Mouse (Mus musculus) v-Abl transformed pro-B cells (cell line): Measurements from ENCODE around the gene Msi2.

Source experiments
- in situ Hi-C, 2 experiments: fragments of 400-800 bp; cut with MboI; formaldehyde crosslinking; loops; one replicate each; pipeline ENCODE4 v1.15.1; 2025; ENCODE audit not compliant: unreplicated experiment in 2 of 2

The Msi2 gene

DNA sequence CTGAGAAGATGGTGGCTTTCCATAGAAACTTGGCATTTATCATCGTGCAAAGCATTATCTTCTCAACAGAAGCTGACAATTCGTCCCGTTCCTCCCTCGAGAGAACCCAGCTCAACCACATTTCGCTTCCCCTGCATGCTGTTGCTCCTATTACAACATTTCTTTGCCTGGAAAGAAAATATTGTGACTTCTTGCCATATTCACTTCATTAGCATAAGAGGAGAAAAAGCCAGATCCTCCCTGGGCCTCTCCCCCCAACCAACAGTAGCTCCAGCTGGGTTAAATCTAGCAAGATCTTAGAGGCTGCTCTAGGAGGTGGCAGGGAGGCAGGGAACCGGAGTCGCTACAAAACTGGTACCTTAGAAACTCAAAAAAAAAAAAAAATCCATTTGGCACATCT lies 141.2 kb downstream of the Msi2 start:
- in situ Hi-C loops = no loop called here

GRCm38 (mm10) chr11:88576233-88576998 lies 141.9 kb downstream of the Msi2 start:
- in situ Hi-C loops = no loop called here

GRCm38 (mm10) chr11:88574575-88575360 lies 143.5 kb downstream of the Msi2 start:
- in situ Hi-C loops = no loop called here

DNA sequence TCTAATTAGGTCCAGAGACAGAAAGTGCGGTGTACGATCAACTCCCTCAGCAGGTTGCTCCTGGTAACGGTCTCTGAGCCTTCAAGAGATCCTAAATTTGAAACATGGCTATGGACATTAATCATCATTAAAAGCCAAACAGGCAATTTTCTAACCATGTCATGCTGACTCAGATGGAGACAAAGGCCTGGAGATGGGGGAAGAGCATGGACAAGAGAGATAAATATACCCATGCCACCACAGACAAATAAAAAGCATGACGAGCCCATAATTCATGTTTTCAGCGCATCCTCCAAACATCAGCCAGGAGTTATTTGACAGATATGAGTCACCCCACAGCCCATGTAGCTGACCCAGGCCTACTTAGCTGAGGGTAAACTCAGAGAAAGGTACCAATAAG lies 145.3 kb downstream of the Msi2 start:
- in situ Hi-C loops = no loop called here

GRCm38 (mm10) chr11:88572461-88572860 lies 145.9 kb downstream of the Msi2 start:
- in situ Hi-C loops = no loop called here

DNA sequence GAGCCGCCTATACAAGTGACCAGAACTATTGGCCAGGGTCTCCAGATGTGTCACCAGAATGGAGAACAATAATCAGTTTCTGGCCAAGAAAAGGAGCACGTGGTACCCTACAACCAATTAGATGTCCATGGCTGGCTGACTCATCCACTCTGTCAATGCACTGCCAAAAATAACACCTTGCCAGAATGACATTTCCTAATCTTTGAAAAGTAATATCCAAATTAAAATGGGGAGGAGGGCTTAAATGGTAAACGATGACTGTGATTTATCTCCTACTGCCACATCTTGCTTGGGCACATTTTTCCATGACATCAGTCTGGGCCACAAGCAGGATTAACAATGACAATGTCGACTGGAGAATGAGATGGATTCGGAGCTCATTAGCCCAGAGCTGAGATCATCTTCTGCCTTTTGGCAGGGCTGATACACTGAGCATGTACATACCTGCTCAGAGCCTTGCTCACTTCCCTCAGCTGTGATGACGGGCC lies 147.6 kb downstream of the Msi2 start:
- in situ Hi-C loops = no loop called here

- in situ Hi-C loops = no loop called here
These were observed 151.4 kb downstream of the Msi2 start for GRCm38 (mm10) chr11:88566613-88567606.

DNA sequence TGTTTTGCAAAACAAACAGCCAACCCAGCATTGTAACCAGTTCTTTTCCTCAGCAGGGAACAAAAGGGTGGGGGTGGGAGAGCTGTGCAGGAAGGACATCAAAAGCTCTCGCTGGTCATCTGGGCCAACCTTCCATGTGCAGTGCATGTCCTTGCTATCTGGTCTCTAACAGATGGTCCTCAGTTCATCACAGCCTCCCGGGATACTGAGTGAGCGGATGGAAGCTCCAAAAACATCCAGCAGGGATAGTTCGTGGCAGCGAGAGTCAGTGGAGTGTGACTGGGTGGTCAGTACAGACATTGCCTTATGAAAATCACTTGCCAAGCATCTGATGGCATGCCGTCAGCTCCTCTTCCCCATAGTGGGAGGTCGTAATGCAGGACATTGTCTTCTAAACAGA lies 153.5 kb downstream of the Msi2 start:
- in situ Hi-C loops = no loop called here

DNA sequence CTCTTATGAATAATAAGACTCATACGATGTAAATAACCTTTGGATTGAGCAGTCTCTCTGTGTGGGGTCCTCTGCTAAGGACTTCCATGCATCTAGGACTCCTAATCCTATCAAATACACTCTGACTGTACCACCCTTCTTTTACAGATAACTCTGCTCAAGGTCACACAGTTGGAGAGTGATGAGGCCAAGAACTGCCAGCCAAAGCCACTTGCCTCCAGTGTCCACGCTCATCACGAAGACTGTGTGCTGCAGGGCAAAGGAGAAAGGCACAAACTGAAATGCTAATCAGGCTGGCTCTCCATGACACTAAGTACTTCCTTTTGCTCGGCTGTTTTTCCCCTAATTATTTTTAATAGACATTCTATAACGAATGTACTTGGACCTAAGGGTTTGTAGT lies 153.9 kb downstream of the Msi2 start:
- in situ Hi-C loops = no loop called here

GRCm38 (mm10) chr11:88561191-88561590 lies 157.1 kb downstream of the Msi2 start:
- in situ Hi-C loops = no loop called here

DNA sequence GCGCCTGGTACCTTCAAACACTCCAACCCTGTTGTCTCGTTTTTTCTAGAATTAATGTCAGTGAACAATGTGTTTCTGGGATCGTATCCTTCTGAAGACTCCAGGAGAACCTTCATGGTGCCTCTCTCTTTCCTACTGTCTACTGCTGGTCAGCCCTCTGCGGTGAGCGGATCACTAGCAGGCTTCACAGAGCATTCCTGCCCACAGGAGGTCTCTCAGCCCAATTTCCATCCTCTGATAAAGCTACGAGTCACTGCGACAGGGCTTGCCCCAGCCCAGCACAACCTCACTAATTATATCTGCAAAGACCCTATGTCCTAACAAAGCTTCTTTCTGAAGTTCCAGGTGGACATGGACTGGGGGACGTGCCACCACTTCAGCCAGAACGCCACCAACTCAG lies 157.7 kb downstream of the Msi2 start:
- in situ Hi-C loops = no loop called here

DNA sequence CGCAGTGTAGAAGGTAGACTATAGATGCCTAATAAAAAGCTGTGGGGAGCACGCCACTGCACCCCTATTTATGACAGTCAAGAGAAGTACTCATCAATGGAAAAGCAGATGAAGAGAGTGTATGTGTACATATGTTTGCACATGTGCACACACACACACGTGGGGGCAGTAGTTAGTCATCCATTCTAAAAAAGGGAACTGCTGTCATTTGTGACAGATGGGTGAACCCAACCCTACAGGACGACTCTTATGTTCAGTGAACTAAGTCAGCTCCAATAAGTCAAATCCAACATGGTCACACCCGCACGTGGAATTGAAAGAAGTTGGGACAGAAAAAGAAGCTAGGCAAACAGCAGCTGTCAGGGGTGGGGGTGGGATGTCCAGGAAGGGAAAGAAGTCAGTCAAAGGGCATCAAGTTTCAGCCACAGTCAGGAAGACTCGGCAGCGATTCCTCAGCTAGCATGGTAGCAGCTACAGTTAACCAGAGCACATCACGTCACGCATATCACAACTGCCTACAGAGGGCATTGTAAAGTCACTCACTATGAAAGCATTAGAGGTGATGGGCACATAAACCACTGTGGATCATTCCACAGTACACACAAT lies 158.8 kb downstream of the Msi2 start:
- in situ Hi-C loops = loop anchor here (5.0 to 10.0 kb wide), 5 partner anchors 33 to 265 kb away; no protein-coding TSS in a partner anchor

GRCm38 (mm10) chr11:88558731-88559130 lies 159.6 kb downstream of the Msi2 start:
- in situ Hi-C loops = loop anchor here (5.0 to 10.0 kb wide), 5 partner anchors 34 to 266 kb away; no protein-coding TSS in a partner anchor

- in situ Hi-C loops = loop anchor here (5.0 to 10.0 kb wide), 5 partner anchors 34 to 267 kb away; no protein-coding TSS in a partner anchor
These were observed 160.3 kb downstream of the Msi2 start for GRCm38 (mm10) chr11:88557828-88558580.

GRCm38 (mm10) chr11:88557116-88557768 lies 161.1 kb downstream of the Msi2 start:
- in situ Hi-C loops = loop anchor here (5.0 to 10.0 kb wide), 5 partner anchors 35 to 268 kb away; no protein-coding TSS in a partner anchor

GRCm38 (mm10) chr11:88555902-88556549 lies 162.3 kb downstream of the Msi2 start:
- in situ Hi-C loops = loop anchor here (5.0 to 10.0 kb wide), 5 partner anchors 36 to 269 kb away; no protein-coding TSS in a partner anchor

DNA sequence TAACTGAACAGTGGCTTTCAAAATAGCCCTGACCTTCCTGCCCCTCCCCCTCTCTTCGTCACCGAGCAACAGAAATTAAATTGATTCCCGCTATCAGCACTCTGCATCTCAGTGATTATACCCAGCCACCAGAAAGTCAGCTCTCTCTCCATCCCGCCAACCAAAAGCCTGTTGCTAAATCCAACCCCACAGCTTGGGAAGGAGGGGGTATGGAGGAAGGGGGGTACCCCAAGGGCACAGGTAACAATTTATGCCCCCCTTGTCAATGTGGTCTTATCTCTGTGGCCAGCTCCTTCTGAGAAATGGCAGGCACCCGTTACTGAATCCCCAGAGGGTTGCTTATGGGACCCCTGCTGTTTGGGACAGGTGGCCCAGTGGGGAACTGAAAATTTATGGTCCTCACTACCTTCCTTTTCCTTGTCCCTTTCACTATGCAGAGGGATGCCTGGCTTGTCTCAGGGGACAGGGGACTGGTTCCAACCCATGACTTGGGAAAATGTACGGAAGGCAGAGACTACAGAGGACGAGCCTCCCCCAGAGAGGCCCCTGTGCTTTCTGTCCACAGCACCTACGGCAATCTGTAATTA lies 163.0 kb downstream of the Msi2 start:
- in situ Hi-C loops = loop anchor here (5.0 to 10.0 kb wide), 5 partner anchors 37 to 269 kb away; no protein-coding TSS in a partner anchor
